Mouse (Mus musculus) kidney, embryonic 16.5 days (tissue): ENCODE data around the gene Nom1. TPM values are rescaled to one million over a fixed set of nuclear protein-coding genes. Genes with fewer than 3 reads are reported as not detected.

Experiments used
- polyA plus RNA-seq: library from polyadenylated mRNA; unstranded; fragments of >200 nt; fragmentation: Nextera tagmentation; extraction: Ambion mirVana; gene quantifications from 2 replicates; pipeline ENCODE4 v1.2.1, GENCODE M21; 2015

Nom1 gene
- polyA plus RNA-seq, 1 experiment from 2014 or later = 25.5 TPM

Other genes with a start within 250 kb of the Nom1 start
- gene Rnf32, start 238.7 kb upstream of the Nom1 start, polyA plus RNA-seq = 1.8 and 2.8 TPM in 2 replicates
- gene Lmbr1, start 56.3 kb upstream of the Nom1 start, polyA plus RNA-seq = 11.4 and 13.0 TPM in 2 replicates
- gene Mnx1, start 43.8 kb downstream of the Nom1 start, polyA plus RNA-seq = not detected in 2 replicates
- 12.1 and 13.2 TPM in 2 replicates for gene Ube3c, start 134.6 kb downstream of the Nom1 start, polyA plus RNA-seq